Mouse (Mus musculus): ENCODE data around the gene Pds5b.

GRCm38 (mm10) chr5:150713431-150713830 lies 39.9 kb downstream of the Pds5b start:
- TF ChIP-seq GATA1 (IDR thresholded peaks at IDR 0.05; ENCODE audit: low read length) (no peak), TAL1 (IDR thresholded peaks at IDR 0.05; ENCODE audit: low read length) (no peak)

All from erythroblast, embryonic 14.5 days (primary cell).